Mouse (Mus musculus) limb, embryonic 10.5 days (tissue): ENCODE measurements around the gene Ccdc87. TPM values are rescaled to one million over a fixed set of nuclear protein-coding genes. Genes with fewer than 3 reads are reported as not detected.

Experiments
- DNase-seq: peaks from one replicate; pipeline ENCODE4 v3.0.0-alpha.2; 2017; ENCODE audit warnings: low spot score
- H3K27ac ChIP-seq: fragments of 300-500 bp; sonication (generic); 2 replicates; pipeline ENCODE4 v1.5.1; 2016; ENCODE audit warnings: mild to moderate bottlenecking
- H3K27me3 ChIP-seq: fragments of 300-500 bp; sonication (generic); 2 replicates; pipeline ENCODE4 v1.6.1; 2016; ENCODE audit warnings: low read depth, mild to moderate bottlenecking; ENCODE audit not compliant: poor library complexity, severe bottlenecking
- H3K36me3 ChIP-seq: fragments of 300-500 bp; sonication (generic); 2 replicates; pipeline ENCODE4 v1.6.1; 2016; ENCODE audit warnings: mild to moderate bottlenecking, moderate library complexity
- H3K4me1 ChIP-seq: fragments of 300-500 bp; sonication (generic); 2 replicates; pipeline ENCODE4 v1.6.1; 2016
- H3K4me3 ChIP-seq: fragments of 300-500 bp; sonication (generic); 2 replicates; pipeline ENCODE4 v1.5.1; 2016; ENCODE audit warnings: mild to moderate bottlenecking, moderate library complexity
- H3K9me3 ChIP-seq: fragments of 300-500 bp; sonication (generic); replicated peaks from 2 replicates; pipeline ENCODE4 v1.6.1; 2016; ENCODE audit warnings: mild to moderate bottlenecking
- WGBS: fragments of 180-500 bp; shearing (Covaris S2); methylation state at CpG from one replicate; pipeline ENCODE4 v1.1.7; 2016; 5-methylcytosine and 5-hydroxymethylcytosine counted together
- polyA plus RNA-seq: library from polyadenylated mRNA; unstranded; fragments of >200 nt; fragmentation: Nextera tagmentation; extraction: Ambion mirVana; gene quantifications from 2 replicates; pipeline ENCODE4 v1.2.1, GENCODE M21; 2016

Ccdc87 gene
- polyA plus RNA-seq, 1 experiment from 2014 or later: not detected

DNA sequence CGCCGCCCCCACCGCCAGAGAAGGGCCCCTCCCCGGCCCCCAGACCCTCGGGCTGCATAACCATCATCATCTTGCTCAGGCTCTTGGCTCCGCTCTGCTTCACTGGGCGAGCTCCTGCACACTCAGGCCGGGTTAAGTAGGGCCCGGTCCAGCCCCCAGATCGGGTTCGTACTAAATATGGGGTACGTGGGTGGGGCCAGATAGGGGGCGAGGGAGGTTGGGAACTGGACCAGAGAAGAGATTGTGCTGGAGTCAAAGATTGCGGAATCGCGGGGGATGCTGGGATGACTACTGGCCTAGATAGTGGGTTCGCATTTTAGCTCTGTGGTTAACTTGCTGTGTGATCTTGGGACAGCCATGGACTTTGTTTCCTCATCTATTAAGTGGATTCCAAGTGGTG is 38.6 kb downstream of the Ccdc87 start, which contains the start of gene Actn3:
Gene Actn3, minus strand, starts transcription at position 125 of the 400 bp plus-strand sequence.
- H3K27ac ChIP-seq: peak within 1 kb of the TSS; percentile 79
- H3K36me3 ChIP-seq: no peaks in the 10 kb centered on the region
- H3K9me3 ChIP-seq: no peaks in the 10 kb centered on the region
- peaks cover 16% of the 10 kb centered on the region for H3K27me3 ChIP-seq
- whole genome bisulfite sequencing: 3% methylated on average over 17 of the region's 17 CpGs
- peak; percentile 47 for DNase-seq
- peaks cover 28% of the 10 kb centered on the region for H3K4me1 ChIP-seq
- H3K4me3 ChIP-seq: peak within 1 kb of the TSS; percentile 88

DNA sequence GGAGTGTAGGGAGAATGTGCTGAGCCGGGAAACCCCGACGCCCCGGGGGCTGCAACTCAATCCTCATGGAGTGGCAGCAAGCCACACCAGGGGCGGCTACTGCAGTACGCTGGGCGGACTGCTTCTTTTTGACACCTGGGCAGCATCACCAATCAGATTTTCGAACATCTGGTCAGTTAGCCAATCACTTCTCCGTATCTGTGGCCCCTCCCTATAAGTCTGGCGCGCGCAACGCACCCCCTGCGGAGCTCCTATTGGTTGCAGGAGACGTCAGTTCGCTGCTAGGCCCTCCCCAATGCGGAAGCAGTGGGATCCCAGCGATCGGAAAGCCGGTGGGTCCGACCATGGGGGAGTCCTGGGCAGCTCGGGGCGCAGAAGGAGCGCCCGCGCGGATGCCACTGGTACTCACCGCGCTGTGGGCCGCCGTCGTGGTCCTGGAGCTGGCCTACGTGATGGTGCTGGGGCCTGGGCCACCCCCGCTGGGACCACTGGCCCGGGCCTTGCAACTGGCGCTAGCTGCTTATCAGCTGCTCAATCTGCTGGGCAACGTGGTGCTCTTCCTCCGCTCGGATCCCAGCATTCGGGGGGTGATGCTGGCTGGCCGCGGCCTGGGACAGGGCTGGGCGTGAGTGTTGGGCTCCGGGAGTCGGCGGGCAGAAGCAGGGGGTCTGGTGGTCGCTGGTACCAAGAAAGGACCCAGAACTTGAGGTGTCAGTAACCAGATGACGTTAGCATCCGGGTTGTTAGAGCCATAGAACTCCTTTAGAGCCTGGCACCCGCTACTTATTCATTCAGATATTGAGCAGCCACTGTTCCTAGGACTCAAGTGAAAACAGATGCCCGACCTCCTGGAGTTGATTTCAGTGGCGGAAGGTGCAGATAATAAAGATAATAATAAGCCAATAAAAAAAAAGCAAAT is 39.5 kb downstream of the Ccdc87 start, which contains the start of gene Zdhhc24:
Gene Zdhhc24, plus strand, starts transcription at position 264 of the 919 bp plus-strand sequence.
- WGBS: 1% methylated on average over 52 of the region's 52 CpGs
- peak within 1 kb of the TSS; percentile 79 for H3K27ac ChIP-seq
- H3K9me3 ChIP-seq: no peaks in the 10 kb centered on the region
- H3K36me3 ChIP-seq: no peaks in the 10 kb centered on the region
- peaks cover 16% of the 10 kb centered on the region for H3K27me3 ChIP-seq
- peak; percentile 95 for DNase-seq
- peak within 1 kb of the TSS; percentile 88 for H3K4me3 ChIP-seq
- H3K4me1 ChIP-seq: peaks cover 28% of the 10 kb centered on the region

DNA sequence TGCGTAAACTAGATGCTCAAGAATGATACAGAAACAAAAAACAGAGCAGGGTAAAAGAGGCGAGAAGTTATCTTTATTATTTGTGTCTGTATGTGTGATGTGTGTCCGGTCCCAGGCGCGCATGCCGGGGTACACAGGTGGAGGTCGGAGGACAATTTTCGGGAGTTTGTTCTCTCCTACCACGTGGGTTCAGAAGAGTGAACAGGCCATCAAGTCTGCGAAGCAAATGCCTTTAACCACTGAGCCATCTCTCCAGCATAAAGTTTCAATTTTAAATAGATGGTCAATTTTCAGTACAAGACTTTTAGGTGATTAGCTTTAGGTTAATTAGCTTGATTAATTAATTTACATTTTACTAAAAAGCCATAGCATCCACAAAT is 40.1 kb downstream of the Ccdc87 start:
- Histone ChIP-seq H3K36me3 (no peaks in the 10 kb centered on the region), H3K4me3 (peak overlapping the region; percentile 88), H3K9me3 (no peaks in the 10 kb centered on the region), H3K27ac (no peak overlapping the region), H3K4me1 (peaks cover 28% of the 10 kb centered on the region), H3K27me3 (peaks cover 16% of the 10 kb centered on the region)
- no peak for DNase-seq
- 62% methylated on average over 10 of the region's 10 CpGs for WGBS

DNA sequence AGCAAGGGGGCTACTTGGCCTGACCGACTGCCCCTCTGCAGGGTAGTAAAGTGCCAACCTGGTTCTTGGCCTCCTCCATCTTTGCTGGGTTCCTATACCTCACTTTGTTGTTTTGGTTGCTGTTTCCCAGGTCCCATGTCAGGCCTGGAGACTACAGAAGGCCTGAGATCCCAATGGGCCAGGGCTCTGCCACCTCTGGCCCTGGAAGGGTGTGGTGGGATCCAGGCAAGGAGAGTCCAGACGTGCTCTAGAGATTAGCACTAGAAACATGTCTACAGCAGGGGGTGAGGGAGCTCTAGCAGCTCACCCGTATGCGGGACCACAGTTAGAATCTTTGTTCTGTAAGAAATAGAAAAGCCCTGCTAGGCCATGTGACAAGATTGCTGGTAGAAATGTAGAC is 44.8 kb downstream of the Ccdc87 start:
- H3K27ac ChIP-seq: no peak overlapping the region
- H3K4me1 ChIP-seq: peaks cover 8% of the 10 kb centered on the region
- no peak for DNase-seq
- no peaks in the 10 kb centered on the region for H3K27me3 ChIP-seq
- no peaks in the 10 kb centered on the region for H3K9me3 ChIP-seq
- 83% methylated on average over 4 of the region's 4 CpGs for WGBS
- H3K36me3 ChIP-seq: no peaks in the 10 kb centered on the region
- no peak overlapping the region for H3K4me3 ChIP-seq

DNA sequence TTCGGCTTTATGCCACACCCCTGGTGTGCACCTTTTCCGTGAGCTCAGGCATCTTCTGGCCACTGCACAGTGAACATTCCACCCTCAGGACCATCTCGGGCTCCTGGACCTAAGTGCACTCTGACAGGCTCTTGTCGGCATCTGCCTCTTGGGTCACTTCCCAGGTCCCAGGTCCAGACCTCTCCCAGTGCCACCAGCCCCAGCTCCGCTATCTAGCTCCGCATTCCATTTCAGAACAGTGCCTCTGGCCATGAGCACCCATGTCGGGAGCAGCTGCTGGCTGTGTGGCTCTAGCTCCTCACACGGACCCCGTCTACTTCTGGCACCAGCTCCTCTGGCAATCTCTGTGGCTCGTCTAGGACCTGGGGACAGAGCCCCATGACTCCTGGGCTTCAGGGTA is 50.6 kb downstream of the Ccdc87 start:
- no peak for DNase-seq
- Histone ChIP-seq H3K9me3 (no peaks in the 10 kb centered on the region), H3K27ac (no peak overlapping the region), H3K36me3 (peaks cover 16% of the 10 kb centered on the region), H3K27me3 (no peaks in the 10 kb centered on the region), H3K4me3 (no peak overlapping the region), H3K4me1 (no peaks in the 10 kb centered on the region)
- 84% methylated on average over 10 of the region's 10 CpGs for WGBS

DNA sequence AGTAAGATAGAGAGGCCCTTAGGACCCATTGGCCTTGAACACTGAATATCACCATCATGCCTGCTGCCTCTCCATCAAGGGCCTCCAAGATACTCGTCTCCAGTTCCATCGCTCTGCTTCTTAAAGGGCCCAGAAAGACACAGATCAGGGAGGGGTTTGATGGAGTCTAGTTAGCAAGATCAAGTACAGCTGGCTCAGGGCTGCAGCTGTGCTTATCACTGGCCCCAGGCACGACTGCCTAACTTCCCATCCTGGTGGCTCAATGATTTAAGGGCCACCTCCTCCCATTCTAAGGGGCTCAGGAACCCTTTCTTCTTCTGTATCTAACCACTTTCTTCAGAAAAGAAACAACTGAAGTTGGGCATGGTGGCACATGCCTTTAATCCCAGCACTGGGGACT is 52.6 kb downstream of the Ccdc87 start:
- peaks cover 16% of the 10 kb centered on the region for H3K36me3 ChIP-seq
- H3K4me1 ChIP-seq: no peaks in the 10 kb centered on the region
- no peak overlapping the region for H3K27ac ChIP-seq
- 83% methylated on average over 3 of the region's 3 CpGs for WGBS
- H3K4me3 ChIP-seq: no peak overlapping the region
- DNase-seq: no peak
- H3K27me3 ChIP-seq: no peaks in the 10 kb centered on the region
- no peaks in the 10 kb centered on the region for H3K9me3 ChIP-seq

Other genes with a start within 250 kb of the Ccdc87 start
- gene Lrfn4, start 223.7 kb upstream of the Ccdc87 start, polyA plus RNA-seq: 7.8 and 8.0 TPM in 2 replicates
- gene Rce1, start 213.7 kb upstream of the Ccdc87 start, polyA plus RNA-seq: 85.7 and 90.4 TPM in 2 replicates
- gene Gm960, start 140.7 kb upstream of the Ccdc87 start, polyA plus RNA-seq: 1.5 and 4.5 TPM in 2 replicates
- 3.4 and 4.2 TPM in 2 replicates for gene Sptbn2, start 128.2 kb upstream of the Ccdc87 start, polyA plus RNA-seq
- 87.3 and 113 TPM in 2 replicates for gene Rbm4b, start 82.9 kb upstream of the Ccdc87 start, polyA plus RNA-seq
- gene Rbm4, start 45.5 kb upstream of the Ccdc87 start, polyA plus RNA-seq: 91.5 and 108 TPM in 2 replicates
- gene Gm21992, start 27.8 kb upstream of the Ccdc87 start, polyA plus RNA-seq: 32.7 and 33.8 TPM in 2 replicates
- 134 TPM in 2 replicates for gene Rbm14, start 27.7 kb upstream of the Ccdc87 start, polyA plus RNA-seq
- gene Ccs, start within 50 bp of the Ccdc87 start, polyA plus RNA-seq: 48.9 and 55.3 TPM in 2 replicates
- gene Ctsf, start 15.8 kb downstream of the Ccdc87 start, polyA plus RNA-seq: 13.3 and 18.5 TPM in 2 replicates
- gene Actn3, start 38.5 kb downstream of the Ccdc87 start, polyA plus RNA-seq: 1.6 and 2.7 TPM in 2 replicates
- 7.0 and 8.5 TPM in 2 replicates for gene Zdhhc24, start 39.3 kb downstream of the Ccdc87 start, polyA plus RNA-seq
- gene Bbs1, start 67.3 kb downstream of the Ccdc87 start, polyA plus RNA-seq: 5.1 and 9.0 TPM in 2 replicates
- gene Dpp3, start 88.9 kb downstream of the Ccdc87 start, polyA plus RNA-seq: 196 and 198 TPM in 2 replicates
- gene Peli3, start 103.8 kb downstream of the Ccdc87 start, polyA plus RNA-seq: 1.4 and 2.1 TPM in 2 replicates
- gene Mrpl11, start 122.8 kb downstream of the Ccdc87 start, polyA plus RNA-seq: 161 and 187 TPM in 2 replicates
- not detected in 2 replicates for gene Npas4, start 150.9 kb downstream of the Ccdc87 start, polyA plus RNA-seq
- gene Slc29a2, start 184.5 kb downstream of the Ccdc87 start, polyA plus RNA-seq: 7.3 and 8.6 TPM in 2 replicates
- 35.5 and 35.6 TPM in 2 replicates for gene B4gat1, start 199.5 kb downstream of the Ccdc87 start, polyA plus RNA-seq
- gene AC124502.3, start 199.5 kb downstream of the Ccdc87 start, polyA plus RNA-seq: 1.8 and 3.1 TPM in 2 replicates
- 74.6 and 84.6 TPM in 2 replicates for gene Brms1, start 202.0 kb downstream of the Ccdc87 start, polyA plus RNA-seq
- gene Rin1, start 211.1 kb downstream of the Ccdc87 start, polyA plus RNA-seq: 3.1 and 3.5 TPM in 2 replicates
- gene Cd248, start 228.7 kb downstream of the Ccdc87 start, polyA plus RNA-seq: 37.1 and 42.5 TPM in 2 replicates
- 2.4 and 2.5 TPM in 2 replicates for gene Tmem151a, start 246.2 kb downstream of the Ccdc87 start, polyA plus RNA-seq
- 65.4 and 78.0 TPM in 2 replicates for gene Yif1a, start 249.2 kb downstream of the Ccdc87 start, polyA plus RNA-seq